Mouse (Mus musculus) embryo, embryonic 9.5 days (tissue): ENCODE measurements around the gene Astn2.
"Not testable (repeated sequence)": the region's sequence is repeated elsewhere in the genome, so short reads cannot be mapped to it uniquely, and the experiment has no call there.

Experiments
- DNase-seq: peaks from one replicate; pipeline ENCODE4 v3.0.0-alpha.2; 2017; ENCODE audit errors: extremely low spot score

Astn2 gene

GRCm38 (mm10) chr4:65758174-65758874 is 646.1 kb downstream of the Astn2 start:
- no peak for DNase-seq

GRCm38 (mm10) chr4:65752941-65753340 is 651.5 kb downstream of the Astn2 start:
- DNase-seq = no peak

DNA sequence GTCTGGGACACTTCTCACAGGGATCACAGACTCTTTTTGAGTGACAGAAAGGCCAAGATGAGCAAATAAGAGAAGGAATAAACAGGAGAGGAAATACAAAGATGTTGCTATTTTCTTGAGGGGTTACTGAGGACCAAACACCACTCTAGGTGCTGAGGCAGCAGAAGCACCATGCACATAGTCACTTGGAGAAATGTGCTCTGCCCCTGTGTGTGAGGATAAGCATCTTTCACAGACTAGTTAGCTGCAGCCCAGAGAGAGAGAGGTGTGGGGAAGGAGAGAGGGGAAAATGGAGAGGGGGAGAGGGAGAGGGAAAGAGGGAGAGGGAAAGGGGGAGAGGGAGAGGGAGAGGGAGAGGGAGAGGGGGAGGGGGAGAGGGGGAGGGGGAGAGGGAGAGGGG is 659.6 kb downstream of the Astn2 start:
- no peak for DNase-seq

GRCm38 (mm10) chr4:65744088-65744610 is 660.3 kb downstream of the Astn2 start:
- no peak for DNase-seq

GRCm38 (mm10) chr4:65743160-65743691 is 661.2 kb downstream of the Astn2 start:
- no peak for DNase-seq

DNA sequence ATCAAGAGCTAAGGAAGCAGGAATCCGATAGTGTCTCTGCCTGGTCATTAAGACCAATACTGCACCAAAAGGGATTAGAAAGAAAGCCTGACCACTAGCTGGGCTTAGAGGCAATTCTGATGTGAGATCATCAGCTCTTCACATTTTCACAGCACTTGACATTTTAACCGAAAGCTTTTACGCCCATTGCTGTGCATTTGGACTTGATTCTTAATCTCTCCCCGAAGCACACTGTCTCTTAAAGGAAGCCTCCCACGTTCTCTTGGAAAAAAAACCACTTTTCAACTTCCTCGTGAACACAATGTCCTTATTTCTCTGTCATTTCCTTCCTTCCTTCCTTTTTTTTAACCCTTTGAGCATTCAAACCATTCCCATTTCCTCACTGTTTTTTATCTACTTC is 680.0 kb downstream of the Astn2 start:
- DNase-seq = no peak

DNA sequence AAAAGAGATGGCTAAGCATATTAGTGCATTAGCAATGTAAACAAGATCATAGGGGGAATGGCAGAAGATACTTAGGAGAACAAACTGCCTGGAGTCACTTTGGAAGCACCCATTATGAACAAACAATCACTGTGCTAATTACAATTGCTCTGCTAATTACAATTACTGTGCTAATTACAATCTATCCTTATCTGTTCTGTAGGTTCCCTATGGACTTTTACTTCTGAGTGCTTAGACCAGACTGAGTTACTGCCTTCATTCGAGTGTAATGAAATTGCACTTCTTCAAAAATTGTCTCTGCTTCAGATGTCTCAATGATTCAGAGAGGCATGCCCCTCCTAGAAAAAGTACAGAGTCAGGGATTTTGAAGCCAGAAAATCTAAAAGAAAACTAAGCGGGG is 684.8 kb downstream of the Astn2 start:
- DNase-seq = no peak

DNA sequence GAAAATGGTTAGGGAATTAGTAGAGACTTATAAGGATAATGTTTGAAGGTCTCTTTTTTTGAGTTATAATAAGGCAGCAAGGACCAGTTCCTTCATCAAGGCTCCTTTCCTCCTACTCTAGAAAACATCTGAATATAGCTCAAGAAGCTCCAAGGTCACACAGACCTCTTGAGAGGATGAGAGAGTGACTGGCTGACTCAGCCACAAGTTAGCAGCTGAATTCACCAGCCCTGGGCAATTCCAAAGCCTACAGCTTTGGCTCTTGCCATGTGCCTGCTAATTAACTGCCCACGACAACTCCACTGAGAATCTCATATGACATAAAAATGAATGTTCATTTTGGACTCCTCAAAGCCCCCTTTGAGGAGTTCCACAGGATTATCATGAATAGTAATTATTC is 686.5 kb downstream of the Astn2 start:
- no peak for DNase-seq

DNA sequence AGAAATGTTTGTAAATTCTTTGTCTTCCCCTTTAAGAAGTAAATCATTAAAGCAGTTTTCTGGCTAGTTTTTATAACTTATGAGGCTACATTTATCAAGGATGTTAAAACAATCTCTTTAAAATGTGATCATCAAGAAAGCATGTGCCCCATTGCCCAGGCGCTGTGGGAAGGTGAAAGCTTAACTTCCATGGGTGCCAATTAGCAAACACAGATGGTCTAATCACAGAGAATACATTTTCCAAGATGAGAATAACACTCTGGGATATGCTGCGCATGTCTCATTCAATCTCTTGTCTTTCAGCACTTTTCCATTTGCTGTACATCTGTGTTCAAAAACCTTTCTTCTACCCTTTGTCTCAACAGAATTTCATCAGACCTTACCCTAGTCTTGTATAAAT is 688.3 kb downstream of the Astn2 start:
- no peak for DNase-seq

- no peak for DNase-seq
Observed at GRCm38 (mm10) chr4:65711678-65712077, 692.7 kb downstream of the Astn2 start.

GRCm38 (mm10) chr4:65710623-65711022 is 693.8 kb downstream of the Astn2 start:
- no peak for DNase-seq

GRCm38 (mm10) chr4:65701848-65702247 is 702.6 kb downstream of the Astn2 start:
- no peak for DNase-seq

DNA sequence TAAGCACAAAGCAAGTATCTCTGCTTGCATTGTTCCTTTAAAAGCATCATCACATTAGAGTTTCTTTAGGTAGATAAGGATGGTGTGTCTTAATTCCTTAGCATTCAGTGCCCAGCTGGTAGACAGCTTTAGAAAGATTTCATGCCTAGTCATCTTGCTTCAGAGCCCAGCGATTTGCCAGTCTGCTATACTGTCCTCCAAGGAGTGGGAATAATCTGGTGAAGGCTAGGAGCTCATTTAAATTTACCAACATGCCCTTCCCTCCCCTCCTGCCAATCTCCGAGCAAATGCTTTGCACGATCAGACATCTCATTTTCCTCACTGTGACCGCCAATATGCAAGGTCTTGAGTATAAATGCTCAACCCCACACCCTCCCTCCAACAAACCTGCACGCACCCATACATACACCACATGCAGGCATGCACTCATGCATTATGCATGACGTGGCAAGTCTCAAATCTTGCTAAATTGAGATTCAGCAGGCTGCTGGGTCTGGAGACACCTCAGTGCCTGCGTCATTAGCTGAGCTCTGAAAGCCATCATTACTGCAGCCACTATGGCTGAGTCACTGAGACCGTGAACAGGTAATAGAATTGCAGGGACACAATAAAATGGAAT is 704.6 kb downstream of the Astn2 start:
- DNase-seq = no peak

- DNase-seq = no peak
Observed at GRCm38 (mm10) chr4:65695241-65695640, 709.2 kb downstream of the Astn2 start.

DNA sequence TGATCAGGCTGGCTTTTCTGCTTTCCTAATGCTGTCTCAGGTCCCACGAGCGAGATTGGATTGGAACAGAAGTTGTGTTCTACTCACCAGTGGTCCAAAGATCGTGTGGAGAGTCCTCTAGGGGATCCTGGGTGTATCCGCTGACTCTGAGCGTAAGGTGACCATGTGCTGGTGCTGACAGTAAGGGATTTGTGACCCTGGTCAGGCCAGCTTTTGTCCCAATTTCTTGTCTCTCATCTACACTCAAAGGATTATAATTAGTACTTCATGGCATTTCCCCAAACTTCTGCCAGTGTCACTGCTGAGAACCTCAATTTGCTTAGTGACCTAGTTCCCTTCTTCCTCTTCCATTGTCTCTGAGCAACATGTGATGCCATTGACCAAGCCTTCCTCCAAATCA is 710.4 kb downstream of the Astn2 start:
- no peak for DNase-seq

DNA sequence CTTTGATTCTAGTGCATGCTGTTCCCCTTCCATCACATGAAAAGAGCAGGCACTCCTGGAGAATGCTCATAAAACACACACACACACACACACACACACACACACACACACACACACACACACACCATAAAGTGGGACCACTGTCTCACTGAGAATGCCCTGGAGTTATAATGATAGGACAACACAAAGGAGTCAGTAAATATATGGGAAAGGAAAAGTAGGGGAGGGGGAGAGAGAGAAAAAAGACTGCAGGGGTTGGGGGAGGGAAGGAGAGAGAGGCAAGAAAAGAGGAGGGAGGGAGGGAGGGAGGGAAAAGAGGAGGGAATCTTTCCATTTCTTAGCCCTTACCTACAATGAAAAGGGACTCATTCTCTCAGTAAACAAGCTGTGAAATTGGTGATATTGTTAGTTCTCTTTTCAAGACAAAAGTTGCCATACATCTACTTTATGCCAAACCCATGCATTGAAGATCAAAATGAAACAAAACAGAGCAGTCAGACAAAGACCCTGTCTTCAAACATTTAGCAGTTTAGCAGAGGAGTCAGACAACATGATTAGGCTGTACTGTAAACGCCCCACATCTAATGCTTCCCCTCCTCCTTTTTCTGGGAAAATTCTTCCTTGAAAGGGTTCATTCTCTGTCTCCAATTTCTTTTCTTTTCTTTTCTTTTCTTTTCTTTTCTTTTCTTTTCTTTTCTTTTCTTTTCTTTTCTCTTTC is 717.2 kb downstream of the Astn2 start:
- no peak for DNase-seq

DNA sequence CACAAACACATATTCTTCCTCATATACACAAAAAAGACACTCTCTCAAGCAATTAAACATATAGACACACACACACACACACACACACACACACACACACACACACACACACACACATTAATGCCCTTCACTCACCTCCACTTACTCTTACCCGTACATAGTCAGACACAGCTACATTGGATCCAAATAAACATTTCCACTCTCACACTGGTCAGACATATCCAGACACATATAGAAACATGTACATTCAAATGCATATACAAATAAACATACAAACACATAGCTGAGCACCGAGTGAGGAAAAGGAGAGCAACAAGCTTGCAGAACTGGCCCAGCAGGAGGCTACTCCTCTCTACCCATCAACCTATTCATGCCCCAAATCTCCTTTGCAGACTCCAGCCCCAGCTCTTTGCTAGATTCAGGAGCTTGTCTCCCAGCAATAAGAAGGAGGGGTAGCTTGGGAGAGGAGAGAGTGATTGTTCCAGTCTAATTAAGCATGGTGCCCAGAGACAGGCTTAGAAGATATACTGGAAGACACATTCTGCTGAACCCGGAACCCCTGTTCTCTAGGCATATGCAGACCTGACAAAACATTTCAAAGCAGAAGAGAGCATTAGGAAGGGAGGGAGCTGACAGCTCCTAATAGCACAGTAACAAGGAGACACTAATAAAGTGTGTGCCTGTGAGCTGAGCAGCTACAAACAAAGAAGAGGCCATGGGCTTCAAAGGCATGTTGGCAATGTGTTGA is 718.0 kb downstream of the Astn2 start:
- DNase-seq = peak; percentile 36

GRCm38 (mm10) chr4:65684401-65684800 is 720.0 kb downstream of the Astn2 start:
- DNase-seq = no peak

GRCm38 (mm10) chr4:65679786-65680185 is 724.6 kb downstream of the Astn2 start:
- DNase-seq = not testable (repeated sequence)

GRCm38 (mm10) chr4:65678929-65679328 is 725.5 kb downstream of the Astn2 start:
- DNase-seq = no peak

GRCm38 (mm10) chr4:65678495-65678894 is 725.9 kb downstream of the Astn2 start:
- no peak for DNase-seq
